Mouse (Mus musculus) brain, embryonic 14.5 days (tissue): Measurements from ENCODE around the gene Fktn.

Source experiments
- CTCF ChIP-seq: fragments of 200-500 bp; IDR thresholded peaks from 2 replicates; pipeline ENCODE4 v1.5.1; 2012; ENCODE audit warnings: inconsistent platforms, mild to moderate bottlenecking, moderate library complexity, borderline replicate concordance; ENCODE audit not compliant: insufficient read depth, insufficient read length; ENCODE audit errors: extremely low read depth
- POLR2A ChIP-seq: fragments of 200-500 bp; IDR thresholded peaks from 2 replicates; pipeline ENCODE4 v1.6.1; 2012; ENCODE audit warnings: mild to moderate bottlenecking, inconsistent platforms, borderline replicate concordance; ENCODE audit not compliant: poor library complexity, insufficient read depth, insufficient read length, severe bottlenecking; ENCODE audit errors: extremely low read depth

DNA sequence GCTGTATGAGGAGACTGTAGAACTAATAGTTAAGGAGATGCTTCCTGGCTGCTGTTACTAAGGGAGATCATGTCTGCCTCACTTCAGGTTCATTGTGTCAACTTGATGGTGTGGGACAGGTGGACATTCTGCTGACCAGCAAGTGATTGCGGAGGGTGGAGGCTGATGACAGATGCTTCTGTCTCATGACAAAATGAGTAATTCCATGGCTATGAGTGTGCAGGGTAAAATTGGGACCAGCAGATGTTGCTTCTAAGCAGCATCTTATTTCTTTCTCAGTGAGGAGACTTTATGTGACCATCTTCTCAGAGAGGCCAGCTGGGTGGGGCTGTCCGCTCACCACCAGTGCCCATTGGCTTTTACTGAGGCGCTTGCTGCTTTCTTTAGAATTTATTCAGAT, 45.9 kb downstream of the Fktn start:
- TF ChIP-seq POLR2A (no peak), CTCF (no peak)
